Mouse (Mus musculus) thymus, postnatal 0 days (tissue): ENCODE results near the gene Platr17. TPM values are rescaled to one million over a fixed set of nuclear protein-coding genes. Genes with fewer than 3 reads are reported as not detected.

Experiments used
- microRNA-seq: library from miRNA; unstranded; fragments of <30 nt; microRNA quantifications from one replicate; pipeline ENCODE4, GENCODE M21; 2016; ENCODE audit warnings: borderline number of aligned reads
- polyA plus RNA-seq: library from polyadenylated mRNA; unstranded; fragments of >200 nt; fragmentation: Nextera tagmentation; extraction: Ambion mirVana; gene quantifications from 2 replicates; pipeline ENCODE4 v1.2.1, GENCODE M21; 2015

The Platr17 gene
- polyA plus RNA-seq, 1 experiment from 2014 or later: 1.9 TPM

Small RNAs within 50 kb of the gene (microRNA-seq; reads per million reads assigned to microRNA genes)
- not detected for gene Gm27740

Other genes with a start within 250 kb of the Platr17 start
- 317 and 345 TPM in 2 replicates for gene Hnrnpm, start 218.3 kb upstream of the Platr17 start, polyA plus RNA-seq
- 83.3 and 90.7 TPM in 2 replicates for gene March2, start 186.5 kb upstream of the Platr17 start, polyA plus RNA-seq
- 214 and 227 TPM in 2 replicates for gene Rab11b, start 144.6 kb upstream of the Platr17 start, polyA plus RNA-seq
- gene Angptl4, start 123.3 kb upstream of the Platr17 start, polyA plus RNA-seq: 28.7 and 36.7 TPM in 2 replicates
- gene Kank3, start 94.6 kb upstream of the Platr17 start, polyA plus RNA-seq: 19.1 and 22.0 TPM in 2 replicates
- 1,516 and 1,544 TPM in 2 replicates for gene Rps28, start 80.6 kb upstream of the Platr17 start, polyA plus RNA-seq
- 464 TPM in 2 replicates for gene Ndufa7, start 80.6 kb upstream of the Platr17 start, polyA plus RNA-seq
- gene Cd320, start 62.0 kb upstream of the Platr17 start, polyA plus RNA-seq: 35.1 and 35.2 TPM in 2 replicates
- not detected in 2 replicates for gene Gm7029, start 31.3 kb upstream of the Platr17 start, polyA plus RNA-seq
- gene Kifc1, start 14.5 kb upstream of the Platr17 start, polyA plus RNA-seq: 5.9 and 6.8 TPM in 2 replicates
- gene Daxx, start 4.3 kb downstream of the Platr17 start, polyA plus RNA-seq: 62.9 and 67.8 TPM in 2 replicates
- gene Tapbp, start 10.8 kb downstream of the Platr17 start, polyA plus RNA-seq: 131 and 140 TPM in 2 replicates
- gene Zbtb22, start 10.8 kb downstream of the Platr17 start, polyA plus RNA-seq: 13.8 and 14.9 TPM in 2 replicates
- gene Rgl2, start 24.4 kb downstream of the Platr17 start, polyA plus RNA-seq: 37.5 and 42.3 TPM in 2 replicates
- 218 and 225 TPM in 2 replicates for gene Pfdn6, start 35.2 kb downstream of the Platr17 start, polyA plus RNA-seq
- 20.6 and 25.5 TPM in 2 replicates for gene Wdr46, start 35.5 kb downstream of the Platr17 start, polyA plus RNA-seq
- gene B3galt4, start 46.4 kb downstream of the Platr17 start, polyA plus RNA-seq: 13.3 and 15.8 TPM in 2 replicates
- gene Vps52, start 50.7 kb downstream of the Platr17 start, polyA plus RNA-seq: 43.6 and 46.1 TPM in 2 replicates
- gene Rps18, start 50.9 kb downstream of the Platr17 start, polyA plus RNA-seq: 2,265 and 2,338 TPM in 2 replicates
- 528 and 569 TPM in 2 replicates for gene H2-K1, start 95.2 kb downstream of the Platr17 start, polyA plus RNA-seq
- 14.5 and 20.9 TPM in 2 replicates for gene Ring1, start 119.5 kb downstream of the Platr17 start, polyA plus RNA-seq
- gene H2-Ke6, start 122.9 kb downstream of the Platr17 start, polyA plus RNA-seq: 77.4 and 82.2 TPM in 2 replicates
- 90.5 and 96.5 TPM in 2 replicates for gene Slc39a7, start 126.5 kb downstream of the Platr17 start, polyA plus RNA-seq
- gene Rxrb, start 126.7 kb downstream of the Platr17 start, polyA plus RNA-seq: 47.1 and 48.9 TPM in 2 replicates
- 1.1 and 1.5 TPM in 2 replicates for gene Col11a2, start 134.3 kb downstream of the Platr17 start, polyA plus RNA-seq
- 55.0 and 57.1 TPM in 2 replicates for gene H2-Oa, start 187.2 kb downstream of the Platr17 start, polyA plus RNA-seq
- gene H2-DMa, start 214.4 kb downstream of the Platr17 start, polyA plus RNA-seq: 113 and 114 TPM in 2 replicates
- 98.3 and 107 TPM in 2 replicates for gene Brd2, start 217.5 kb downstream of the Platr17 start, polyA plus RNA-seq
- gene H2-DMb2, start 238.2 kb downstream of the Platr17 start, polyA plus RNA-seq: 57.8 and 62.9 TPM in 2 replicates
- gene H2-DMb1, start 247.9 kb downstream of the Platr17 start, polyA plus RNA-seq: 39.8 and 42.2 TPM in 2 replicates